Mouse (Mus musculus) lung, postnatal 0 days (tissue): Measurements from ENCODE around the gene Cpne4.

Source experiments
- CTCF ChIP-seq: IDR thresholded peaks from 2 replicates; pipeline ENCODE4 v1.5.1; 2016; ENCODE audit warnings: antibody characterized with exemption, mild to moderate bottlenecking
- EP300 ChIP-seq: IDR thresholded peaks from 2 replicates; pipeline ENCODE4 v1.6.1; 2016; ENCODE audit warnings: antibody characterized with exemption, mild to moderate bottlenecking, control low read depth

DNA sequence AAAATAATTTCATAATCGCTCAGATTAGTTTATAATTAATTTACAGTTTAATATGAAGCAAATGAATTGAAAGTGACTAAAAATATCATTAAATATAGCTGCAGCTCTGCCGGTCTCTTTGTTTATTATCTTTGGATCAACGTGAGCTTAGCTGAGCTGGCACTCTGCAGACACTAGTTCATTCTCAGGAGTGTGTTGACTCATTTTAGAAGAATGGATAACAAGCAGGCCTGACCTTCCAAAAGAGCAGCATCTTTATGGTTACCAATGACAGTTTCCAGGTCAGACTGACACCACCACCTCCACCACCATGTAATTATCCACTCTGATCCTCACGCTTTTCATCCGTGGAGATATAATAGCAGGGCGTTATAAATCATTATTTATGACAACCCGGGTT lies 498.9 kb downstream of the Cpne4 start:
- TF ChIP-seq CTCF (no peak), EP300 (no peak)
